Mouse (Mus musculus) gastrocnemius, adult 2 months (tissue): ENCODE measurements around the gene Nsmce3. TPM values are rescaled to one million over a fixed set of nuclear protein-coding genes. Genes with fewer than 3 reads are reported as not detected.

ENCODE experiments used
- DNase-seq: peaks from one replicate; pipeline ENCODE4 v3.0.0; 2022
- H3K27ac ChIP-seq: fragments of 200-600 bp; 2 replicates; pipeline ENCODE4 v1.8.1; 2022; ENCODE audit warnings: mild to moderate bottlenecking
- H3K4me3 ChIP-seq: fragments of 200-600 bp; 2 replicates; pipeline ENCODE4 v1.8.1; 2022; ENCODE audit warnings: mild to moderate bottlenecking, moderate library complexity
- CTCF ChIP-seq: fragments of 200-600 bp; IDR thresholded peaks from 2 replicates; pipeline ENCODE4 v1.8.1; 2022; ENCODE audit warnings: antibody characterized with exemption, mild to moderate bottlenecking, moderate library complexity
- intact Hi-C: fragments of 180-260 bp; cut with DNase I; formaldehyde crosslinking; loops from one replicate; pipeline ENCODE4 v1.15.1; 2025
- total RNA-seq, 2 experiments: library from RNA; stranded (reverse); gene quantifications; 2 replicates each; pipeline ENCODE4 v1.2.3; 2021

The Nsmce3 gene
- total RNA-seq, 2 experiments from 2014 or later, result 2.2 to 2.7 TPM

DNA sequence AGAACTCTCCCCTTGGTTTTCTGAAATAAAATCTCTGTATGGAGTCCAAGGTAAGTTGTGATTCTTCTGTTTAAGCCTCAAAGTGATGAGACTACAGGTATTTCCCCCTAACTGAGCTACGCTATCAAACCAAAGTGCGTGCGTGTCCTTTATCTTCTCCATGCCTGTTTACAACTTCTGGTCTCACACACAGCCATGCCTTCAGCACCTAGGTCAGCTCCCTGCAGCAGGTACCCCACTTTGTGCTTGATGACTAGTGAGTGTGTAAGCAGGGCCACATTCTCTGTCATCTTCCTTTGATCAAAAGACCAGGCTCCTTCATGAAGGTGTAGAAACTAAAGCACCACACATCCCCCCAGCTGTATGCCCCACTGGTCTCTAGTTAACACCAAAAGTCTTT is 22.0 kb downstream of the Nsmce3 start:
- no peak for TF ChIP-seq CTCF
- Histone ChIP-seq H3K4me3 (no peak overlapping the region), H3K27ac (no peak overlapping the region)
- intact Hi-C loops, result no loop called here
- no peak for DNase-seq

DNA sequence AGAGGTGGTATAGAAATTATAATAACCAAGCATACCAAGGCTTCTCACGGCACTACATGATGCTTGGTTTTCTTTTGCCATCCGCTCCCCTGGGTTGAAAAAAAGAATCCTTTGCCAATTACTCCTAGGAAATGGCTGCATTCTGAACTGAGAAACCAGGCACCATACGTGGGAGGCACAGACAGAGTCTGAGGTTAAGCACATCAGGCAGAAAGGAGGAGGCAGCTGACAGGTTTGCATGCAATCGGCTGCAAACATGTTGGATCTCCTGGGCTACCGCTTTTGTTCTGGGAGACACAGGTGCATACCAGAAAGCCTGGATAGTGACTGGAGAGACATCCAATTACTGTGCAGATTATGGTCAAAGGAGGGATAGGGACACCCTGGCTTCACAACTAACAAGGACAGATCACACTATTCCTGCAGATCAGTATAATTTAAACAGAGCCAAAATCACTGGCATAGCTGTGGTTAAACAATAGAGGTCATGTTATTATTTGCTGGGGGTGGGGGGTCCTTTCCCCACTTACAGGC is 25.4 kb downstream of the Nsmce3 start:
- Histone ChIP-seq H3K27ac (no peak overlapping the region), H3K4me3 (no peak overlapping the region)
- intact Hi-C loops, result no loop called here
- DNase-seq, result no peak
- TF ChIP-seq CTCF, result no peak

DNA sequence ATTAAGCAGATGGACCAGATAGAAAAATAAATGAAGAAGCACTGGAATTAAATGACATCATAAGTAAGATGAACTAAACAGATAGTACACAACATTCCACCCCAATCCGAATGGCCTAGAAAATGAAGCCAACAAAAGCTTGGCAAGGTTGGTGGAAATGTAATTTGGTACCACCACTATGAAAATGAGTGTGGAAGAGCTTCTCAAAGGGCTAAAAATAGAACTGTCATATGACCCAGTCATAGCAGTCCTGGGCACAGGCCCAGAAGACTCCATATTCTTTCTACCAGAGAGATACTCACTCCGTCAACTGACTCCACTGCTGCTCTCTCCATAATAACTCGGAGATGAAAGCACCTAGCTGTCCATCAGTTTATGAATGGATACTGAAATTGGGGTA is 26.7 kb downstream of the Nsmce3 start:
- peak; percentile 34 for DNase-seq
- intact Hi-C loops, result no loop called here
- Histone ChIP-seq H3K4me3 (no peak overlapping the region), H3K27ac (peak overlapping the region; percentile 35; the same call in 1 of the 2 replicates)
- TF ChIP-seq CTCF, result no peak

DNA sequence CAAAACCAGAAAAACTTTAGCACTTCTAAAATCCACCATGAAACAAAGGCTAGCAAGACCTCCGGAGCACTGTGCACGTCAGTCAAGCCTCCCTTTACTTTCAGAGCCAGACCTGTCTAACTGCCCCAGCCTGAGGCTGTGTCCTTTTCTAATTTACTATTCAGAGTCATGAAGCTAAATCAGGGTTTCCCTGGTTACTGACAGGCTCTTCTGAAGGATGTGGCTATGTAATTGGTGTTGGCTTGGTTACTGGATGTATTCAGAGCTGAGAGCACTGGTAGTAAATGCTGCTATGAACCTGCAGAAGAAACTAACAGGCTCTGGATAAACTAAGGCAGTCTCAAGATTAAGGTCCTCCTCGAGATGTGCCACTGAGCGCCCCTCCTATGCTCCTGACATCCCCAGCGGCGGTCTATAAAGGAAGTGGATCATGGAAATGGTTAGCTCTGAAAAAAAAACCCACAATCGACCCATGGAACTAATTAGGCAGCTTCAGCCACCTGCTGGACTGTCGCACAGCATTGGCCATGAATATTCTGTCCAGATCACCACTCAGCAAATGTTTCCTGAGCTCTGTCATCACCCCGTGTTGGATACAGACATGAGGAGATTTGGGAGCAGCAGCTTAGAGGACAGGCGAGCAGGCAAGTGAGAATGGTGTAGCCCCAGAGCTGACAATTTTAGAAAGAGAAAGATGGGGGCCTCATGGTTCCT is 31.7 kb downstream of the Nsmce3 start:
- TF ChIP-seq CTCF, result no peak
- Histone ChIP-seq H3K27ac (peak overlapping the region; percentile 40; the same call in 1 of the 2 replicates), H3K4me3 (no peak overlapping the region)
- no peak for DNase-seq
- intact Hi-C loops, result no loop called here

DNA sequence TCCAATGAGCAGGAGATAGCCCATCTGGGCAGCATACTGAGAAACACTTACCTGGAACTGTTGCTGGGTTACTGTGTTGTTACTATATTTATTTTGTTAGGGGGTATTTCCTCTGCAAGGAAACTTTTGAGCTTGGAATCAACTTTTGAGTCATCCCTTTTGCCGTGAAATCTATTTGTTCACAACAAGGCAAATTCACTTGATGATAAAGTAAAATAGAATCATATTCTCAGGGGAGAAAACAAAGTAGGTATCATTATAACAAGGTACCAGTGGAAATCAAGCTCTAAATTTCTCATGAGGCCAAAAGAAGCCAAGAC is 32.3 kb downstream of the Nsmce3 start:
- TF ChIP-seq CTCF, result no peak
- H3K27ac ChIP-seq, result no peak overlapping the region
- no peak overlapping the region for H3K4me3 ChIP-seq
- DNase-seq, result no peak
- intact Hi-C loops, result no loop called here

DNA sequence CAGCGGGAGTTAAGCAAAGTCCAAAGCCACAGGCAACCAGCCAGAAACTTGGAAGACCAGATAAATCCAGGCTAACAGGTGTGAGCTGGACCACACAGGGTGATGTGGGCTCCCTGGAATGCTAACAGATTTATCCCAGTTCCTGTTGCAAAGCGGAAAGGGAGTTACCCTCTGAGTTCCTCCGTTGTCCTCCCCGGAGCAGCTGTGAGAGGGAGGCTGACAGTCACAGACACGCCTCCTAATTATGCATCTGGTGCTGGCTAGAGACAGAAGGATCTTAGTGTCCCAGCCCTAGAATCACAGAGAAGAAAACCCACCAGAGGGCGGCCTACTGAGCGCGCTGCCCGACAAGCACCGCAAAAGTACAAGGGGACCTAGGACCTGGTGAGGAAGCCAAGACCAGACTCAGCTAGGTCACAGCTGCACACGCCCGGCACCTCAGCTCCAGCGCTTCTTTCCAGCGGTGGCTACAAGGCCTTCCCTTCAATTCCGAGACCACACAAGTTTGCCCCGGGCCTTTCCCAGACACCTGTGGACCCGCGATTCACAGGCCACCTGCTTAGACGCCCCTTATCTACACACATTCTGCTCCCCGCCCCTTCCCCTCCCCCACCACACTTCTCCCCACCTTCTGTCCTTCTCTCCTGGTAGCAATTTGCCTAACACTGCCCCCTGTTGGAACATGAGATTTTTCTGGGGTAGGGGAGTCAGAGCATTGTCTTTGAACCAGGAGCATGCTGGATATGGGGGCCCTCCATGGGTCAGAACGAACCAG is 32.8 kb downstream of the Nsmce3 start:
- intact Hi-C loops, result no loop called here
- H3K27ac ChIP-seq, result peak overlapping the region; percentile 40
- peak; percentile 53 for DNase-seq
- peak overlapping the region; percentile 59 for H3K4me3 ChIP-seq
- peak; percentile 45 for TF ChIP-seq CTCF

DNA sequence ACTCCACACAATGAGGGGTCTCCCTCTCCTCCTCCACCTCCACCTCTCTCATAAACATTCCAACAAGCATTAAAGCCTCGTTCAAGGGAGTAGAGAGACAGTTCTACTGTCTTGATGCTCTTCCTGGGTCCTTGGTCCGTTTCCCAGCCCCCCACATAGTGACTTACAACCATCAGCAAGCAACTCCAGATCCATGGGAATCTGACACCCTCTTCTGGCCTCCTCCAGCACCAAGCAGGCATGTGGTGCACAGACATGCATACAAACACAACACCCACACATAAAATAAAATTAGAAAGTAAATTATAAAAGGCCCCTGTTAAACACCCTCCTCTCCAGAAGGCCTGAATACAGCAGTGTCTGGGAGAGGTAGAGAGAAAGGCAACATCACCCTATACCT is 33.5 kb downstream of the Nsmce3 start:
- no peak for DNase-seq
- no peak for TF ChIP-seq CTCF
- H3K4me3 ChIP-seq, result no peak overlapping the region
- intact Hi-C loops, result no loop called here
- no peak overlapping the region for H3K27ac ChIP-seq

DNA sequence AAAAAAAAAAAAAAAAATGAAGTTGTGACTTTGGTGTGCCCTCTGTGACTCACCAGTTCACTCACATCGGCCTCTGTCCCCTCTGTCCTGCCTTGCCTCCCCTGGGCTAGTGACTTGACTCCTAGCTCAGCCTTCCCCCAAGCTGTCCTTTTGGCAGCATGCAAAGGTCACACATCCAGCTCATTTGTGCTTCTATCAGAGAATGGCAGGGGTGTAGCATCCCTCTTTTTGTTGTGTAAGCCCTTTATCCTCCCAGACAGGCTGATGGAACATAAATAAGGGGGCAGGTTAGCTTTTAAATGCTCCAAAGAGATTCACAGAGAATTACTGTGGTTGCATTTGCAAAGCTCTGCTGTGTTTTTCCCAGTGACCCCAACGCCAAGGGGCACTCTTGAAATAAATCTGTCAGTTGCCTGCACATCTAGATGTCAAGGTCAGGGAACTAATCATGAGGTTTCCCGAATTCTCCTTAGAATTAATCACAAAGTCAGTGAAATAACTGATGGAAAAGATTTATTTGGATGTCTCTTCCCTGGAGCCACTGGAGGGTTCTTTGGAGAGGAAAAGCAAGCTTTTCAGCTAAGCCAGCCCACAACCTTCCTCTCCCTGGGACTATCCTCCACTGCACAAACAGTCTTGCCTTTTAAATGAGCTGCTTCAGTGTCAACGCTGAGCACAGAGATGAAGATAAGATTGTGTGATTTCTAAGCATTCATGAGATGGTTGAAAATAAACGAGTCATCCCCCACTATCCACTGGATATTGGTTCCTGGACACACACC is 42.4 kb downstream of the Nsmce3 start:
- Histone ChIP-seq H3K4me3 (no peak overlapping the region), H3K27ac (no peak overlapping the region)
- intact Hi-C loops, result no loop called here
- no peak for TF ChIP-seq CTCF
- no peak for DNase-seq

DNA sequence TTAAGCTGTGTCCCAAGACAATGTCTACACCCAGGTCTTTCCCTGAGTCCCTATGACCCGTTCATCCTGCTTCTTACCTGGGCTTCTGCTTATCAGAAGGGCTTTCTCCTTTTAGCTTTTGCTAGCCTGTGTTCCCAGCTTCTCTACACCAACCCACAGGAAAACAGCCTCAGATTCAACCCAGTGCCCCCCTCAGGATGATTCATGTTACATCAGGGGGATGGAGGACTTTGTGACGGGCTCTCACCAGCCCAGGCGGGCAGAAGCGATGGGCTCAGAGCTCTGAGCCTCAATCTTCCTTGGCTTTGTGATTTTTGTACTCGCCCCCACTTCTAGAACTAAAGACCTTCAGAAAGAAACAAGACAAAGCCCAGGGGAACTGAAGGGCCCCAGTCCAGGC is 51.7 kb downstream of the Nsmce3 start:
- no peak for DNase-seq
- Histone ChIP-seq H3K27ac (no peak overlapping the region), H3K4me3 (no peak overlapping the region)
- TF ChIP-seq CTCF, result no peak
- intact Hi-C loops, result no loop called here

DNA sequence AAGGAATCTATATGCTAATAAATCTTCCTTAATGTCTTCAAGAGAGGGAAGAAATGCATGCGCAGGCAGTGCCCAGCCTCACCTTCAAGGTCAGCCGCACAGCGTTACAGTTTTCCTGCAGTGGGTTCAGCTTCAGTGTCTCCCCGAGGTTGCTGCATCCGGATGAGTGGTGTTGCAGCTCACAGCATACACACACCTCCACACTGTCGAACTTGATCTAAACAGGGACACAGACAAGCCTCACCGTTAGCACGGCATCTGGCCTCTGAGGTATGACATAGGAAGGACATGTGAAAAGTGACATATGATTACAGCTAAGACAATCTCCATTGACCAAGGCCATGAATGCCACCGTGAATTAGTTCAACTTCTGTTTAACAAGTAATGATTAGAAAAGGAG is 53.1 kb downstream of the Nsmce3 start:
- no peak overlapping the region for H3K4me3 ChIP-seq
- no peak for TF ChIP-seq CTCF
- DNase-seq, result no peak
- H3K27ac ChIP-seq, result no peak overlapping the region
- intact Hi-C loops, result no loop called here
